Mouse (Mus musculus): ENCODE measurements around the gene Fgd3.

- TF ChIP-seq CTCF (IDR thresholded peaks at IDR 0.05; ENCODE audit: low read depth), result no peak
- no peak for TF ChIP-seq EP300 (optimal IDR thresholded peaks at IDR 0.05)
Measured at GRCm38 (mm10) chr13:49213531-49213932, 106.6 kb downstream of the Fgd3 start.
